Mouse (Mus musculus) neural tube, embryonic 12.5 days (tissue): Measurements from ENCODE around the gene A730061H03Rik. TPM values are rescaled to one million over a fixed set of nuclear protein-coding genes. Genes with fewer than 3 reads are reported as not detected.

Experiments
- ATAC-seq: fragments of 200-750 bp; cut with Nextera tagmentation; 2 replicates; pipeline ENCODE4 v1.8.0; 2017; ENCODE audit warnings: low read depth, mild to moderate bottlenecking, moderate TSS enrichment, moderate library complexity; ENCODE audit not compliant: low FRiP score
- H3K27ac ChIP-seq: fragments of 300-500 bp; sonication (generic); 2 replicates; pipeline ENCODE4 v1.5.1; 2016
- H3K27me3 ChIP-seq: fragments of 300-500 bp; sonication (generic); replicated peaks from 2 replicates; pipeline ENCODE4 v1.6.1; 2016; ENCODE audit warnings: mild to moderate bottlenecking
- H3K36me3 ChIP-seq: fragments of 300-500 bp; sonication (generic); 2 replicates; pipeline ENCODE4 v1.6.1; 2016; ENCODE audit warnings: mild to moderate bottlenecking
- H3K4me1 ChIP-seq: fragments of 300-500 bp; sonication (generic); 2 replicates; pipeline ENCODE4 v1.6.1; 2016
- H3K4me2 ChIP-seq: fragments of 300-500 bp; sonication (generic); replicated peaks from 2 replicates; pipeline ENCODE4 v1.6.1; 2016; ENCODE audit warnings: mild to moderate bottlenecking
- H3K4me3 ChIP-seq: fragments of 300-500 bp; sonication (generic); 2 replicates; pipeline ENCODE4 v1.5.1; 2016
- H3K9ac ChIP-seq: fragments of 300-500 bp; sonication (generic); 2 replicates; pipeline ENCODE4 v1.6.1; 2016; ENCODE audit warnings: mild to moderate bottlenecking
- H3K9me3 ChIP-seq: fragments of 300-500 bp; sonication (generic); 2 replicates; pipeline ENCODE4 v1.6.1; 2016; ENCODE audit warnings: mild to moderate bottlenecking
- WGBS: fragments of 180-500 bp; shearing (Covaris S2); methylation state at CpG from one replicate; pipeline ENCODE4 v1.1.7; 2016; 5-methylcytosine and 5-hydroxymethylcytosine counted together
- polyA plus RNA-seq: library from polyadenylated mRNA; unstranded; fragments of >200 nt; fragmentation: Nextera tagmentation; extraction: Ambion mirVana; gene quantifications from 2 replicates; pipeline ENCODE4 v1.2.1, GENCODE M21; 2016

The A730061H03Rik gene
- polyA plus RNA-seq, result not detected in 2 replicates

- Histone ChIP-seq H3K9me3 (no peaks in the 10 kb centered on the region), H3K27me3 (no peaks in the 10 kb centered on the region), H3K9ac (peak within 1 kb of the TSS; percentile 61), H3K4me3 (peak within 1 kb of the TSS; percentile 62), H3K27ac (peak within 1 kb of the TSS; percentile 90), H3K36me3 (peaks cover 23% of the 10 kb centered on the region), H3K4me1 (peaks cover 14% of the 10 kb centered on the region), H3K4me2 (peak within 1 kb of the TSS; percentile 79)
- WGBS, result under 1% methylated on average over 51 of the region's 51 CpGs
- peak; percentile 98 for ATAC-seq
These were observed at the start of gene A730061H03Rik for GRCm38 (mm10) chr14:55560202-55561073. TSS of gene A730061H03Rik (minus strand) at chr14:55560406.

- H3K4me2 ChIP-seq, result no peak overlapping the region
- H3K9ac ChIP-seq, result no peak overlapping the region
- H3K36me3 ChIP-seq, result peaks cover 50% of the 10 kb centered on the region
- H3K4me1 ChIP-seq, result no peaks in the 10 kb centered on the region
- H3K27ac ChIP-seq, result no peak overlapping the region
- H3K27me3 ChIP-seq, result no peaks in the 10 kb centered on the region
- H3K9me3 ChIP-seq, result no peaks in the 10 kb centered on the region
- WGBS, result 94% methylated on average over 6 of the region's 6 CpGs
- H3K4me3 ChIP-seq, result no peak overlapping the region
- ATAC-seq, result no peak
These were observed 48.1 kb upstream of the A730061H03Rik start for GRCm38 (mm10) chr14:55608339-55608738.

GRCm38 (mm10) chr14:55605743-55606459 is 45.7 kb upstream of the A730061H03Rik start:
- Histone ChIP-seq H3K9me3 (no peaks in the 10 kb centered on the region), H3K4me2 (no peak overlapping the region), H3K4me3 (no peak overlapping the region), H3K36me3 (peaks cover 75% of the 10 kb centered on the region), H3K4me1 (no peaks in the 10 kb centered on the region), H3K27ac (no peak overlapping the region), H3K27me3 (no peaks in the 10 kb centered on the region), H3K9ac (no peak overlapping the region)
- 94% methylated on average over 16 of the region's 16 CpGs for WGBS
- no peak for ATAC-seq

GRCm38 (mm10) chr14:55604823-55605222 is 44.6 kb upstream of the A730061H03Rik start:
- Histone ChIP-seq H3K27ac (no peak overlapping the region), H3K36me3 (peaks cover 82% of the 10 kb centered on the region), H3K9me3 (no peaks in the 10 kb centered on the region), H3K27me3 (no peaks in the 10 kb centered on the region), H3K4me3 (no peak overlapping the region), H3K4me2 (no peak overlapping the region), H3K9ac (no peak overlapping the region), H3K4me1 (no peaks in the 10 kb centered on the region)
- no peak for ATAC-seq
- WGBS, result 91% methylated on average over 11 of the region's 11 CpGs

- 0 out of 2 replicates have a peak overlapping the region, but pooled peaks have one; percentile 9 for H3K9ac ChIP-seq
- no peak overlapping the region for H3K4me3 ChIP-seq
- H3K9me3 ChIP-seq, result no peaks in the 10 kb centered on the region
- no peak overlapping the region for H3K27ac ChIP-seq
- no peaks in the 10 kb centered on the region for H3K27me3 ChIP-seq
- H3K36me3 ChIP-seq, result peaks cover 83% of the 10 kb centered on the region
- no peaks in the 10 kb centered on the region for H3K4me1 ChIP-seq
- WGBS, result 22% methylated on average over 19 of the region's 19 CpGs
- peak overlapping the region; percentile 40 for H3K4me2 ChIP-seq
- peak; percentile 88 for ATAC-seq
These were observed 43.7 kb upstream of the A730061H03Rik start for GRCm38 (mm10) chr14:55603633-55604576.

- H3K9ac ChIP-seq, result 0 out of 2 replicates have a peak within 1 kb of the TSS, but pooled peaks have one; percentile 9
- H3K27ac ChIP-seq, result no peak within 1 kb of the TSS
- WGBS, result 88% methylated on average over 7 of the region's 7 CpGs
- no peak within 1 kb of the TSS for H3K4me3 ChIP-seq
- peaks cover 83% of the 10 kb centered on the region for H3K36me3 ChIP-seq
- no peaks in the 10 kb centered on the region for H3K9me3 ChIP-seq
- no peak for ATAC-seq
- peak within 1 kb of the TSS; percentile 40 for H3K4me2 ChIP-seq
- no peaks in the 10 kb centered on the region for H3K27me3 ChIP-seq
- H3K4me1 ChIP-seq, result no peaks in the 10 kb centered on the region
These were observed 43.0 kb upstream of the A730061H03Rik start, which contains the start of gene Irf9 for GRCm38 (mm10) chr14:55603271-55603632. TSS of gene Irf9 (plus strand) at chr14:55603571.

- Histone ChIP-seq H3K36me3 (peaks cover 87% of the 10 kb centered on the region), H3K4me3 (no peak overlapping the region), H3K4me1 (no peaks in the 10 kb centered on the region), H3K4me2 (no peak overlapping the region), H3K9me3 (no peaks in the 10 kb centered on the region), H3K27ac (no peak overlapping the region), H3K27me3 (no peaks in the 10 kb centered on the region), H3K9ac (peak overlapping the region; percentile 23; the same call in 1 of the 2 replicates)
- WGBS, result 94% methylated on average over 21 of the region's 21 CpGs
- ATAC-seq, result no peak
These were observed 38.5 kb upstream of the A730061H03Rik start for GRCm38 (mm10) chr14:55598521-55599390.

GRCm38 (mm10) chr14:55596036-55596690 is 36.0 kb upstream of the A730061H03Rik start:
- ATAC-seq, result no peak
- Histone ChIP-seq H3K9me3 (no peaks in the 10 kb centered on the region), H3K36me3 (peaks cover 63% of the 10 kb centered on the region), H3K27ac (no peak overlapping the region), H3K4me3 (no peak overlapping the region), H3K4me2 (no peak overlapping the region), H3K27me3 (no peaks in the 10 kb centered on the region), H3K9ac (no peak overlapping the region), H3K4me1 (peaks cover 20% of the 10 kb centered on the region)
- WGBS, result 78% methylated on average over 13 of the region's 13 CpGs

GRCm38 (mm10) chr14:55592226-55592625 is 32.0 kb upstream of the A730061H03Rik start:
- Histone ChIP-seq H3K4me1 (peaks cover 29% of the 10 kb centered on the region), H3K9me3 (no peaks in the 10 kb centered on the region), H3K27me3 (no peaks in the 10 kb centered on the region), H3K4me3 (peak overlapping the region; percentile 87), H3K4me2 (peak overlapping the region; percentile 98), H3K36me3 (peaks cover 46% of the 10 kb centered on the region), H3K27ac (0 out of 2 replicates have a peak overlapping the region, but pooled peaks have one; percentile 64), H3K9ac (peak overlapping the region; percentile 86)
- 5% methylated on average over 16 of the region's 16 CpGs for WGBS
- ATAC-seq, result no peak

GRCm38 (mm10) chr14:55591331-55591891 is 31.2 kb upstream of the A730061H03Rik start, which contains the start of gene Rnf31:
TSS of gene Rnf31 (plus strand) at chr14:55591708.
- peak; percentile 91 for ATAC-seq
- Histone ChIP-seq H3K36me3 (peaks cover 41% of the 10 kb centered on the region), H3K9ac (peak within 1 kb of the TSS; percentile 86), H3K27ac (peak within 1 kb of the TSS; percentile 67), H3K4me2 (peak within 1 kb of the TSS; percentile 98), H3K9me3 (no peaks in the 10 kb centered on the region), H3K4me1 (peaks cover 29% of the 10 kb centered on the region), H3K4me3 (peak within 1 kb of the TSS; percentile 87), H3K27me3 (no peaks in the 10 kb centered on the region)
- WGBS, result under 1% methylated on average over 33 of the region's 33 CpGs
